Mouse (Mus musculus) liver, embryonic 14.5 days (tissue): Measurements from ENCODE around the gene Pde8b. TPM values are rescaled to one million over a fixed set of nuclear protein-coding genes. Genes with fewer than 3 reads are reported as not detected.

ENCODE experiments used
- ATAC-seq: fragments of 200-750 bp; cut with Nextera tagmentation; 2 replicates; pipeline ENCODE4 v1.8.0; 2017; ENCODE audit warnings: moderate number of reproducible peaks, mild to moderate bottlenecking, moderate library complexity; ENCODE audit not compliant: insufficient read depth
- DNase-seq, 3 experiments: peaks; one replicate each; pipeline ENCODE4 v3.0.0-alpha.2; 2012 to 2013; ENCODE audit warnings: low read depth in 3 of 3, low spot score in 3 of 3
- H3K27ac ChIP-seq: fragments of 300-500 bp; sonication (generic); 2 replicates; pipeline ENCODE4 v1.5.1; 2014; ENCODE audit warnings: moderate library complexity, mild to moderate bottlenecking, control low read depth, inconsistent platforms
- H3K27me3 ChIP-seq: fragments of 300-500 bp; sonication (generic); 2 replicates; pipeline ENCODE4 v1.6.1; 2014; ENCODE audit warnings: mild to moderate bottlenecking, low read length, moderate library complexity; ENCODE audit not compliant: control insufficient read depth, insufficient read depth
- H3K36me3 ChIP-seq: fragments of 300-500 bp; sonication (generic); replicated peaks from 2 replicates; pipeline ENCODE4 v1.6.1; 2014; ENCODE audit warnings: low read depth; ENCODE audit not compliant: control insufficient read depth, insufficient read depth
- H3K4me1 ChIP-seq, 2 experiments: fragments of 200-500 bp in 1 of 2; fragments of 300-500 bp in 1 of 2; sonication (generic) in 1 of 2; replicated peaks; 2 replicates each; pipeline ENCODE4 v1.6.1; 2012 to 2014; ENCODE audit warnings: antibody characterized with exemption in 1 of 2, inconsistent platforms in 1 of 2, low read length in 1 of 2; ENCODE audit not compliant: control insufficient read depth in 2 of 2, insufficient read depth in 2 of 2
- H3K4me2 ChIP-seq: fragments of 300-500 bp; sonication (generic); 2 replicates; pipeline ENCODE4 v1.6.1; 2014; ENCODE audit warnings: low read depth, mild to moderate bottlenecking, control low read depth, moderate library complexity
- H3K4me3 ChIP-seq, 2 experiments: fragments of 200-500 bp in 1 of 2; fragments of 300-500 bp in 1 of 2; sonication (generic) in 1 of 2; 2 replicates each; pipeline ENCODE4 v1.5.1; 2012 to 2014; ENCODE audit warnings: low read depth in 2 of 2, low read length in 2 of 2, mild to moderate bottlenecking in 2 of 2, control low read depth in 1 of 2, inconsistent platforms in 1 of 2, moderate library complexity in 1 of 2; ENCODE audit not compliant: insufficient read depth in 1 of 2
- H3K9ac ChIP-seq: fragments of 300-500 bp; sonication (generic); replicated peaks from 2 replicates; pipeline ENCODE4 v1.6.1; 2014; ENCODE audit warnings: mild to moderate bottlenecking, control low read depth, moderate library complexity
- H3K9me3 ChIP-seq: fragments of 300-500 bp; sonication (generic); 2 replicates; pipeline ENCODE4 v1.6.1; 2016; ENCODE audit warnings: low read length, mixed read lengths; ENCODE audit not compliant: control insufficient read depth
- CTCF ChIP-seq: IDR thresholded peaks from 2 replicates; pipeline ENCODE4 v1.5.1; 2016; ENCODE audit warnings: antibody characterized with exemption, low read depth, control low read depth
- EP300 ChIP-seq: IDR thresholded peaks from 2 replicates; pipeline ENCODE4 v1.6.1; 2016; ENCODE audit warnings: antibody characterized with exemption, low read depth
- WGBS: fragments of 180-500 bp; shearing (Covaris S2); extraction: QIAGEN DNeasy Blood & Tissue Kit; methylation state at CpG from one replicate; pipeline ENCODE4 v1.1.7; 2014; ENCODE audit not compliant: insufficient replicate concordance; 5-methylcytosine and 5-hydroxymethylcytosine counted together
- polyA plus RNA-seq, 2 experiments: library from polyadenylated mRNA; depleted of rRNA in 1 of 2; stranded (reverse) in 1 of 2; unstranded in 1 of 2; fragments of >200 nt; fragmentation: Nextera tagmentation in 1 of 2; extraction: Ambion mirVana in 1 of 2; gene quantifications; 2 replicates each; pipeline versions ENCODE4 v1.2.1 to v1.2.3; 2012 to 2014

Gene Pde8b
- polyA plus RNA-seq, 2 experiments = 0.37 to 0.40 TPM

DNA sequence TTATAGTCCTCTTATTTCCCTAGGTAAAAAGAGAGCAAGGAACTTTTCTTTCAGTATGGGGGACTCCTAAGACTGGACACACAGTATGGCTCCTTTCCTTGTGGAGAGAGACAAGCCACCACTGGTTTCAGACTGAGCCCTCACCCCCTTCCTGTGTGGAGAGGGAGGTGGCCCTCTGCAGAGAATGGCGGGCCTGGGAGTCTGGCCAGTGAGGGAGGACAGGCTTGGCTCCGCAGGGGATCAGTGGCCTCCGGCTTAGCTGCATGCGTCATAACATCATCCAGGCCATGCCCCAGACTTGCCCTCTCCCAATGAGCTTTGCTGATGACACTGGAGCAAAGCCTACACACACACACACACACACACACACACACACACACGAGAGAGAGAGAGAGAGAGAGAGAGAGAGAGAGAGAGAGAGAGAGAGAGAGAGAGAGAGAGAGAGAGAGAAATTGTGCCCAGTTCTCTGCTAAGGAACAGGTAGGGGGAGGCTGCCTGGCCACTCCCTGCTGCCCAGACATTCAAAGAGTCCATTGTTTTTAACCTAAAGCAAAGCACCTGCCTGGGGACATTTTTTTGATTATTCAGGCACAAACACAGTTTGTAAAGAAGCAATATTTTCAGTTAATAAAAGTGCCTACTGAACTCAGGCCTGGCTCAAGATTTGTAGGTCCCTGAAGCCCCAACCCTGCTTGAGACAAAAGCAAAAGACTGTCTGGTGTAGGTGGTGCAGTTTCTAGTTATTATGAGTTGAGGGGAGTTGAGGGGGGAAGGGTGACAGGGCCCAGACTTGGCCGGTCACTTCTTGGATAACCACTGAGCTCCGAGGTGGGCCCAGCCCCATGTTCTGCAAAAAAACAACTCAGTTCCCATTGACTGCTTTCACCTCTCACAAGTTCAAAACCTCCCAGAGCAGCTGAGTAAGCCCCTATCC is 31.9 kb upstream of the Pde8b start:
- no peaks in the 10 kb centered on the region for H3K9me3 ChIP-seq
- no peak for TF ChIP-seq EP300
- no peak for TF ChIP-seq CTCF
- 37% methylated on average over 7 of the region's 7 CpGs for WGBS

DNA sequence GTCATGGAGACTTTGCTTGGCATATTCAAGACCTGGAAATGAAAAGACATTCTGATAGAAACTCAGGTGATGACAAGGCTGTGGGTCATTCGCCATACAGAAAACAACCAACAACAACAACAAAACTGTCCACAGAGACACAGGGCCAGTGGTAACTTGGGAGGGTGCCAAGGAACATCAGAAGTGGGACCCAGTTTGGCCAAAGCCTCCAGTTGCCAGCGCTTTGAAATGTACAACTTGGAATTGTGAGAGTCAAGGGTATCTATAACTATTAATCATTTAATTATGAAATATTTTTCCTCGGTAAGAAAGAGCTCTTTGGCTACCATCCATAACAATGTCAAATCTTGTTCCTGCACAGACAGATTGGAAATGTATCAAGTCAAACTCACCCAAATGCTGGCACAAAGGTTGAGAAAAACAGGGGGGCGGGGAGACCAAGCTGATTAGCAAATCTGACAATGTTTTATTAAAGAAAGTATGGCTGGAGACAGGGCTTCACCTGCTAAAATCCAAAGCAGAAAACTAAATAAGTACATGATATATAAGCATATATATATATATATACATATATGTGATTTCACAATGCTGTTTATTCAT is 28.4 kb upstream of the Pde8b start:
- Histone ChIP-seq H3K4me3 (no peak overlapping the region), H3K27ac (no peak overlapping the region), H3K9ac (no peak overlapping the region), H3K4me2 (no peak overlapping the region), H3K9me3 (no peaks in the 10 kb centered on the region), H3K36me3 (no peaks in the 10 kb centered on the region), H3K4me1 (peaks cover 0 to 2% of the 10 kb centered on the region in 2 experiments; a peak in 1 of 4 replicates), H3K27me3 (no peaks in the 10 kb centered on the region)
- no peak for TF ChIP-seq EP300
- TF ChIP-seq CTCF = no peak
- no peak for DNase-seq
- ATAC-seq = no peak
- 59% methylated on average over 4 of the region's 4 CpGs for WGBS

More for the DNA sequence above, 31.9 kb upstream of the Pde8b start:
- Histone ChIP-seq H3K36me3 (no peaks in the 10 kb centered on the region), H3K27me3 (no peaks in the 10 kb centered on the region), H3K4me1 (no peaks in the 10 kb centered on the region), H3K4me3 (no peak overlapping the region), H3K4me2 (no peak overlapping the region), H3K9ac (no peak overlapping the region), H3K27ac (no peak overlapping the region)
- no peak for ATAC-seq
- DNase-seq = no peak

DNA sequence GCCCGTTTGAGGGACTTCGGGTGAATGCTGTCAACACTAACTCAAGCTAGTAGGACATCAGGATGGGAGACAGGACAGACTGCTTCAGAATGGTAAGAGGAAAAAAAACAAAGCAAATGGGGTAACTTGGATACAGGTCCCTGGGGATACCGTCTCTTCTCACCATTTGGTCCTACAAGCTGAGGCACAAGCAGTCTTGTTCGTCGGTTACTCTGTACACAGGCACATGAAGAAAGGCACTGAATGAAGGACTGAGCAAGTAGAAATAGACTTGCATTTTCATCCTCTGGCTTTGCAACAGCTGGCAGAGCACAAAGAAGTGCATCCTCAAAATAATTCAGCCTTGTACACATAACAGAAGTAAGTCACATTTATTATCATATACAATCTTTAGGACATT is 14.6 kb upstream of the Pde8b start:
- no peaks in the 10 kb centered on the region for H3K9me3 ChIP-seq
- ATAC-seq = no peak

DNA sequence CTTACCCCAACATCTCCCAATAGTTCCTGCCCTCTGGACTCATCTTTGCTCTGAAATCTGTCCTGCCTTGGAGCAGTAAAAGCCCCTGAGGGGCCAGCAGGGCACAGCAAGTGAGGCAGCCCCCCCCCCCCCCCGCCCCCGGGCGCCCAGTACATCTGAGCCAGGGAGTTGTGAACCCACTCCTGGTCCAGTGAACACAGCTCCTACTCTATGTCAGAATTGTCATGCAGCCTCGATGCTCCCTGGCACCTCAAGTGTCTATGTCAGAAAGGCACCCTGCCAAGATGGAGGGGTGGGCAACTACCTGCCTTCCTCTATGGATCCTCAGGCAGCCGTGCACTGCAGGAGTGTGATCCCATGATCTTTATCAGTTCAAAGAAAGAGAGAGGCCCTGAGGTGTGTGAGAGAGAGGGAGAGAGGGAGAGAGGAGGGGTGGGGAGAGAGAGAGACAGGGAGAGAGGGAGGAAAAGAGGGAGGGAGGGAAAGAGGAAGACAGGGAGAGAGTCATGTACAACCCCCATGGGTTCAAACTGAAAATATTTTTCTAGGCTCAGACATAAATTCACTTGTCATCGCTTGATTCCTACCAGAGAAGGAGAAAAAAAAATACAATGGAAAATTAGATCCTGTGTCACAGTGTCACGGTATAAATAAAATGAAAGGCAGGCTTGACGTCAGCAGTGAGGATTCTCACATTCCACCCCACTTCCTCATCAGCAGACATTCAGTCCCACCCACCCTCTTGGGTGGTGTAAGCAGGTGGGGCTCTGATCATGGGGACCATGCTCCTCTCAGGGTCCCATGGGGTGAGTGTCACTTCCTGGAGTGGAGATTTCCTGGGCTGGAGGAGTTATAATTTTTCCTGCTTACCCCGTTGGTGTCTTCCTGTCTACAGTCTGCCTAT is 11.0 kb upstream of the Pde8b start:
- no peak for TF ChIP-seq CTCF
- no peak for TF ChIP-seq EP300
- Histone ChIP-seq H3K4me2 (no peak overlapping the region), H3K27me3 (no peaks in the 10 kb centered on the region), H3K4me1 (no peaks in the 10 kb centered on the region), H3K4me3 (no peak overlapping the region), H3K9ac (no peak overlapping the region), H3K27ac (no peak overlapping the region), H3K9me3 (no peaks in the 10 kb centered on the region), H3K36me3 (no peaks in the 10 kb centered on the region)
- WGBS = 49% methylated on average over 9 of the region's 9 CpGs
- DNase-seq (no peak), ATAC-seq (no peak)

More for the DNA sequence above, 14.6 kb upstream of the Pde8b start:
- no peaks in the 10 kb centered on the region for H3K4me1 ChIP-seq
- no peak overlapping the region for H3K4me3 ChIP-seq
- DNase-seq = no peak
- H3K36me3 ChIP-seq = no peaks in the 10 kb centered on the region
- H3K27me3 ChIP-seq = no peaks in the 10 kb centered on the region
- H3K9ac ChIP-seq = no peak overlapping the region
- H3K27ac ChIP-seq = no peak overlapping the region
- no peak overlapping the region for H3K4me2 ChIP-seq
- TF ChIP-seq CTCF (no peak), EP300 (no peak)
- 56% methylated on average over 5 of the region's 5 CpGs for WGBS
